Mouse (Mus musculus) liver, embryonic 11.5 days (tissue): ENCODE results near the gene Mrps30. TPM values are rescaled to one million over a fixed set of nuclear protein-coding genes. Genes with fewer than 3 reads are reported as not detected.

Source experiments
- polyA plus RNA-seq: library from polyadenylated mRNA; unstranded; fragments of >200 nt; fragmentation: Nextera tagmentation; extraction: Ambion mirVana; gene quantifications from 2 replicates; pipeline ENCODE4 v1.2.1, GENCODE M21; 2014

Mrps30 gene
- polyA plus RNA-seq, 1 experiment from 2014 or later = 47.8 TPM

Other genes with a start within 250 kb of the Mrps30 start
- 0.22 and 0.38 TPM in 2 replicates for gene B430218F22Rik, start 622 bp downstream of the Mrps30 start, polyA plus RNA-seq